Mouse (Mus musculus) heart, embryonic 12.5 days (tissue): ENCODE data around the gene Ace. TPM values are rescaled to one million over a fixed set of nuclear protein-coding genes. Genes with fewer than 3 reads are reported as not detected.
A peak's percentile ranks its signal among the peaks of the same experiment; 100 is the strongest.
"Not testable (repeated sequence)": the region's sequence is repeated elsewhere in the genome, so short reads cannot be mapped to it uniquely, and the experiment has no call there.

Experiments
- ATAC-seq: fragments of 200-750 bp; cut with Nextera tagmentation; 2 replicates; pipeline ENCODE4 v1.8.0; 2017; ENCODE audit warnings: moderate TSS enrichment, moderate library complexity; ENCODE audit not compliant: insufficient number of reproducible peaks, low FRiP score
- H3K27ac ChIP-seq: fragments of 300-500 bp; sonication (generic); 2 replicates; pipeline ENCODE4 v1.5.1; 2016; ENCODE audit warnings: mild to moderate bottlenecking, moderate library complexity; ENCODE audit not compliant: poor library complexity, severe bottlenecking
- H3K27me3 ChIP-seq: fragments of 300-500 bp; sonication (generic); replicated peaks from 2 replicates; pipeline ENCODE4 v1.6.1; 2016; ENCODE audit warnings: mild to moderate bottlenecking, moderate library complexity
- H3K36me3 ChIP-seq: fragments of 300-500 bp; sonication (generic); 2 replicates; pipeline ENCODE4 v1.6.1; 2016; ENCODE audit warnings: mild to moderate bottlenecking, moderate library complexity
- H3K4me1 ChIP-seq: fragments of 300-500 bp; sonication (generic); replicated peaks from 2 replicates; pipeline ENCODE4 v1.6.1; 2016; ENCODE audit warnings: mild to moderate bottlenecking
- H3K4me2 ChIP-seq: fragments of 300-500 bp; sonication (generic); 2 replicates; pipeline ENCODE4 v1.6.1; 2016; ENCODE audit warnings: mild to moderate bottlenecking, moderate library complexity
- H3K4me3 ChIP-seq: fragments of 300-500 bp; sonication (generic); 2 replicates; pipeline ENCODE4 v1.5.1; 2016; ENCODE audit warnings: mild to moderate bottlenecking
- H3K9ac ChIP-seq: fragments of 300-500 bp; sonication (generic); 2 replicates; pipeline ENCODE4 v1.6.1; 2016; ENCODE audit warnings: mild to moderate bottlenecking, moderate library complexity
- H3K9me3 ChIP-seq: fragments of 300-500 bp; sonication (generic); replicated peaks from 2 replicates; pipeline ENCODE4 v1.6.1; 2016; ENCODE audit warnings: mild to moderate bottlenecking, moderate library complexity
- WGBS: fragments of 180-500 bp; shearing (Covaris S2); methylation state at CpG from one replicate; pipeline ENCODE4 v1.1.7; 2016; 5-methylcytosine and 5-hydroxymethylcytosine counted together
- polyA plus RNA-seq: library from polyadenylated mRNA; unstranded; fragments of >200 nt; fragmentation: Nextera tagmentation; extraction: Ambion mirVana; gene quantifications from 2 replicates; pipeline ENCODE4 v1.2.1, GENCODE M21; 2016

Gene Ace
- polyA plus RNA-seq, 1 experiment from 2014 or later = 1.00 TPM

- H3K36me3 ChIP-seq = 0 out of 2 replicates have a peak, but pooled peaks cover 3% of the 10 kb centered on the region
- H3K9ac ChIP-seq = no peak overlapping the region
- WGBS = 29% methylated on average over 11 of the region's 11 CpGs
- no peak overlapping the region for H3K27ac ChIP-seq
- no peaks in the 10 kb centered on the region for H3K4me1 ChIP-seq
- no peak for ATAC-seq
- no peaks in the 10 kb centered on the region for H3K9me3 ChIP-seq
- H3K27me3 ChIP-seq = peaks cover 17% of the 10 kb centered on the region
- no peak overlapping the region for H3K4me2 ChIP-seq
- H3K4me3 ChIP-seq = no peak overlapping the region
These were observed 58.9 kb downstream of the Ace start for GRCm38 (mm10) chr11:106026465-106027151.

GRCm38 (mm10) chr11:106027607-106028006 is 59.9 kb downstream of the Ace start:
- no peak for ATAC-seq
- Histone ChIP-seq H3K36me3 (0 out of 2 replicates have a peak, but pooled peaks cover 3% of the 10 kb centered on the region), H3K4me2 (no peak overlapping the region), H3K4me3 (no peak overlapping the region), H3K27ac (no peak overlapping the region), H3K9ac (no peak overlapping the region), H3K4me1 (no peaks in the 10 kb centered on the region), H3K9me3 (no peaks in the 10 kb centered on the region), H3K27me3 (peaks cover 12% of the 10 kb centered on the region)
- WGBS = 90% methylated on average over 5 of the region's 5 CpGs

GRCm38 (mm10) chr11:106032074-106032473 is 64.3 kb downstream of the Ace start:
- 39% methylated on average over 9 of the region's 25 CpGs for WGBS
- not testable (repeated sequence) for ATAC-seq, H3K27ac ChIP-seq, H3K9me3 ChIP-seq, H3K4me1 ChIP-seq, H3K27me3 ChIP-seq, H3K36me3 ChIP-seq
- Histone ChIP-seq H3K9ac (peak overlapping the region; percentile 56; the same call in 1 of the 2 replicates), H3K4me3 (peak overlapping the region; percentile 39), H3K4me2 (peak overlapping the region; percentile 43)

GRCm38 (mm10) chr11:106033491-106033919 is 65.8 kb downstream of the Ace start:
- H3K4me1 ChIP-seq = peaks cover 12% of the 10 kb centered on the region
- peak overlapping the region; percentile 38; the same call in 1 of the 2 replicates for H3K27ac ChIP-seq
- 32% methylated on average over 11 of the region's 11 CpGs for WGBS
- peak overlapping the region; percentile 42 for H3K4me2 ChIP-seq
- peak overlapping the region; percentile 55; the same call in 1 of the 2 replicates for H3K9ac ChIP-seq
- H3K9me3 ChIP-seq = no peaks in the 10 kb centered on the region
- ATAC-seq = no peak
- peak overlapping the region; percentile 17 for H3K4me3 ChIP-seq
- H3K27me3 ChIP-seq = no peaks in the 10 kb centered on the region
- no peaks in the 10 kb centered on the region for H3K36me3 ChIP-seq

- Histone ChIP-seq H3K36me3 (peaks cover 3% of the 10 kb centered on the region; the same call in 1 of the 2 replicates), H3K27ac (no peak overlapping the region), H3K9ac (no peak overlapping the region), H3K9me3 (no peaks in the 10 kb centered on the region), H3K27me3 (no peaks in the 10 kb centered on the region), H3K4me3 (no peak overlapping the region), H3K4me2 (no peak overlapping the region), H3K4me1 (peaks cover 15% of the 10 kb centered on the region)
- no peak for ATAC-seq
- 81% methylated on average over 9 of the region's 9 CpGs for WGBS
These were observed 67.2 kb downstream of the Ace start for GRCm38 (mm10) chr11:106034986-106035385.

- peak; percentile 98 for ATAC-seq
- peak within 1 kb of the TSS; percentile 96 for H3K9ac ChIP-seq
- H3K4me3 ChIP-seq = peak within 1 kb of the TSS; percentile 99
- peaks cover 3% of the 10 kb centered on the region; the same call in 1 of the 2 replicates for H3K36me3 ChIP-seq
- H3K4me1 ChIP-seq = peaks cover 15% of the 10 kb centered on the region
- peak within 1 kb of the TSS; percentile 98 for H3K4me2 ChIP-seq
- H3K9me3 ChIP-seq = no peaks in the 10 kb centered on the region
- H3K27ac ChIP-seq = peak within 1 kb of the TSS; percentile 92
- no peaks in the 10 kb centered on the region for H3K27me3 ChIP-seq
- under 1% methylated on average over 66 of the region's 66 CpGs for WGBS
These were observed 69.0 kb downstream of the Ace start, which contains the start of gene Dcaf7 for GRCm38 (mm10) chr11:106036548-106037417. TSS of gene Dcaf7 (plus strand) at chr11:106036872.

- Histone ChIP-seq H3K36me3 (peaks cover 3% of the 10 kb centered on the region; the same call in 1 of the 2 replicates), H3K27me3 (no peaks in the 10 kb centered on the region), H3K27ac (peak overlapping the region; percentile 92), H3K4me2 (peak overlapping the region; percentile 98), H3K9me3 (no peaks in the 10 kb centered on the region), H3K4me1 (peaks cover 15% of the 10 kb centered on the region), H3K9ac (peak overlapping the region; percentile 96), H3K4me3 (peak overlapping the region; percentile 99)
- ATAC-seq = peak; percentile 9; the same call in 1 of the 2 replicates
- WGBS = 0% methylated on average over 13 of the region's 13 CpGs
These were observed 69.6 kb downstream of the Ace start for GRCm38 (mm10) chr11:106037418-106037751.

Other genes starting within 250 kb of the Ace start
- gene Cyb561, start 14.6 kb upstream of the Ace start, polyA plus RNA-seq = 4.1 and 5.5 TPM in 2 replicates
- gene Ace3, start 26.7 kb downstream of the Ace start, polyA plus RNA-seq = not detected in 2 replicates
- 0.19 TPM in 1 of 2 replicates, not detected in the other for gene Kcnh6, start 40.2 kb downstream of the Ace start, polyA plus RNA-seq
- 62.7 and 69.9 TPM in 2 replicates for gene Dcaf7, start 68.9 kb downstream of the Ace start, polyA plus RNA-seq
- 9.0 and 11.8 TPM in 2 replicates for gene Taco1, start 98.1 kb downstream of the Ace start, polyA plus RNA-seq
- 35.0 and 35.3 TPM in 2 replicates for gene Map3k3, start 116.7 kb downstream of the Ace start, polyA plus RNA-seq
- not detected in 2 replicates for gene Gm10840, start 192.9 kb downstream of the Ace start, polyA plus RNA-seq
- gene Limd2, start 192.9 kb downstream of the Ace start, polyA plus RNA-seq = 125 and 135 TPM in 2 replicates
- gene Strada, start 234.2 kb downstream of the Ace start, polyA plus RNA-seq = 22.4 and 22.6 TPM in 2 replicates
- gene Ccdc47, start 248.4 kb downstream of the Ace start, polyA plus RNA-seq = 90.3 and 93.1 TPM in 2 replicates
- 59.1 and 60.7 TPM in 2 replicates for gene Ddx42, start 249.0 kb downstream of the Ace start, polyA plus RNA-seq